Mouse (Mus musculus): ENCODE data around the gene Higd1c. TPM values are rescaled to one million over a fixed set of nuclear protein-coding genes. Genes with fewer than 3 reads are reported as not detected.

Gene Higd1c
- polyA plus RNA-seq (2014; fragmentation: Illumina TruSeq; extraction: RNeasy Lipid Tissue Mini Kit (QIAGEN cat#74804); ENCODE audit: insufficient read depth, low read depth, low replicate concordance) = not detected

GRCm38 (mm10) chr15:100364242-100364641 is at the start of gene Higd1c:
Higd1c (plus strand) TSS chr15:100364542.

GRCm38 (mm10) chr15:100334629-100335028 is 29.7 kb upstream of the Higd1c start, which contains the start of gene Mettl7a3:
Mettl7a3 (plus strand) TSS chr15:100334929.

GRCm38 (mm10) chr15:100352711-100353250 is 11.6 kb upstream of the Higd1c start, which contains the start of the genes Methig1 and Mettl7a2:
Methig1 (plus strand) TSS chr15:100353149.
Mettl7a2 (plus strand) TSS chr15:100353200.

GRCm38 (mm10) chr15:100421758-100422197 is 57.4 kb downstream of the Higd1c start, which contains the start of gene Gm5475:
Gm5475 (plus strand) TSS chr15:100422147.

GRCm38 (mm10) chr15:100424396-100425122 is 60.2 kb downstream of the Higd1c start, which contains the start of gene Slc11a2:
Slc11a2 (minus strand) TSS chr15:100425072.

Other genes with a start within 250 kb of the Higd1c start
- 21.8 TPM for gene Atf1, start 136.7 kb upstream of the Higd1c start, polyA plus RNA-seq (2014; fragmentation: Illumina TruSeq; extraction: RNeasy Lipid Tissue Mini Kit (QIAGEN cat#74804); ENCODE audit: insufficient read depth, low read depth, low replicate concordance)
- gene Tmprss12, start 83.7 kb upstream of the Higd1c start, polyA plus RNA-seq (2014; fragmentation: Illumina TruSeq; extraction: RNeasy Lipid Tissue Mini Kit (QIAGEN cat#74804); ENCODE audit: insufficient read depth, low read depth, low replicate concordance) = not detected
- gene Mettl7a1, start 60.4 kb upstream of the Higd1c start, polyA plus RNA-seq (2014; fragmentation: Illumina TruSeq; extraction: RNeasy Lipid Tissue Mini Kit (QIAGEN cat#74804); ENCODE audit: insufficient read depth, low read depth, low replicate concordance) = 538 TPM
- gene Mettl7a3, start 29.6 kb upstream of the Higd1c start, polyA plus RNA-seq (2014; fragmentation: Illumina TruSeq; extraction: RNeasy Lipid Tissue Mini Kit (QIAGEN cat#74804); ENCODE audit: insufficient read depth, low read depth, low replicate concordance) = 0.63 TPM
- not detected for gene Methig1, start 11.4 kb upstream of the Higd1c start, polyA plus RNA-seq (2014; fragmentation: Illumina TruSeq; extraction: RNeasy Lipid Tissue Mini Kit (QIAGEN cat#74804); ENCODE audit: insufficient read depth, low read depth, low replicate concordance)
- gene Mettl7a2, start 11.3 kb upstream of the Higd1c start, polyA plus RNA-seq (2014; fragmentation: Illumina TruSeq; extraction: RNeasy Lipid Tissue Mini Kit (QIAGEN cat#74804); ENCODE audit: insufficient read depth, low read depth, low replicate concordance) = 0.19 TPM
- gene Gm5475, start 57.6 kb downstream of the Higd1c start, polyA plus RNA-seq (2014; fragmentation: Illumina TruSeq; extraction: RNeasy Lipid Tissue Mini Kit (QIAGEN cat#74804); ENCODE audit: insufficient read depth, low read depth, low replicate concordance) = not detected
- gene Slc11a2, start 60.5 kb downstream of the Higd1c start, polyA plus RNA-seq (2014; fragmentation: Illumina TruSeq; extraction: RNeasy Lipid Tissue Mini Kit (QIAGEN cat#74804); ENCODE audit: insufficient read depth, low read depth, low replicate concordance) = 18.1 TPM
- gene Letmd1, start 104.5 kb downstream of the Higd1c start, polyA plus RNA-seq (2014; fragmentation: Illumina TruSeq; extraction: RNeasy Lipid Tissue Mini Kit (QIAGEN cat#74804); ENCODE audit: insufficient read depth, low read depth, low replicate concordance) = 14.9 TPM
- gene Csrnp2, start 130.9 kb downstream of the Higd1c start, polyA plus RNA-seq (2014; fragmentation: Illumina TruSeq; extraction: RNeasy Lipid Tissue Mini Kit (QIAGEN cat#74804); ENCODE audit: insufficient read depth, low read depth, low replicate concordance) = 1.3 TPM
- gene Tfcp2, start 187.5 kb downstream of the Higd1c start, polyA plus RNA-seq (2014; fragmentation: Illumina TruSeq; extraction: RNeasy Lipid Tissue Mini Kit (QIAGEN cat#74804); ENCODE audit: insufficient read depth, low read depth, low replicate concordance) = 5.3 TPM
- gene Pou6f1, start 235.4 kb downstream of the Higd1c start, polyA plus RNA-seq (2014; fragmentation: Illumina TruSeq; extraction: RNeasy Lipid Tissue Mini Kit (QIAGEN cat#74804); ENCODE audit: insufficient read depth, low read depth, low replicate concordance) = 9.9 TPM

Data from lung, adult 10 weeks (tissue).